Mouse (Mus musculus) cerebellum, adult 11-12 months (tissue): ENCODE results near the gene Madd.

Experiments
- DNase-seq: peaks from one replicate; pipeline ENCODE4 v3.0.0; 2022

Madd gene

DNA sequence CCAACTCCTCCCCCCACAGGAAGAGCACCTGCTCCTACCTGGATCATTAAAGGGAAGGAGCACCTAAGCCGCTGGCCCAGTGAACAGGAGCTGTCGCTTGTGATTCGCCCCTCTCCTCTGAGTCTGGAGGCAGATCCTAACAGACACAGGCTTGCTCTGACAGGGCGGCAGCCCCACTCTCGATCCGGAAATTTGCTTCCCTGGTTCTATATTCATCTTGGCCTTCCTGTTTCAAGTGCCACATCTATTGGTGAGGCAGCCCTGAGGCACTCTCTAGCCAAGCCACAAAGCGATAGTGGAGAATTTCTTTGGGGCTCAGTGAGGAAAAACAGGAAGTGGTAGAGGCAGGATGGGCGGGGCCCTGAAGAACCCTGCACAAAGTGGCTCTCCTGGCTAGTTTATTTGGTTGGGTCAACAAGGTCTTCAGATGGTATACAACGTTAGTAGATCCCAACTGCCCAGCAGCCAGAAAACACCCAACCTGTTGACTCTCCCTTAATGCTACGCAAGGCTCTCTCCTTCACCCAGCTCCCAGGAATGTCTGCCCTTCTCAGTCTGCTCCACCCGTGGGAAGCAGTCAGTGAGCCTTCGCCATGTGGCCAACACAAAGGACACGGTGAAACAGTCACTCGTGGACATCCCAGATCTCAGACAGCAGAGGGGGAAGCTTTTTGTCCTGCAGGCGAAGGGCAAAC lies at the start of gene Madd:
Gene Madd, minus strand, starts transcription at position 127 of the 695 bp plus-strand sequence.
- peak; percentile 60 for DNase-seq

GRCm38 (mm10) chr2:91229735-91230134 lies 46.1 kb upstream of the Madd start:
- DNase-seq, result no peak

- DNase-seq, result no peak
These were observed 40.0 kb upstream of the Madd start for GRCm38 (mm10) chr2:91223614-91224013.

DNA sequence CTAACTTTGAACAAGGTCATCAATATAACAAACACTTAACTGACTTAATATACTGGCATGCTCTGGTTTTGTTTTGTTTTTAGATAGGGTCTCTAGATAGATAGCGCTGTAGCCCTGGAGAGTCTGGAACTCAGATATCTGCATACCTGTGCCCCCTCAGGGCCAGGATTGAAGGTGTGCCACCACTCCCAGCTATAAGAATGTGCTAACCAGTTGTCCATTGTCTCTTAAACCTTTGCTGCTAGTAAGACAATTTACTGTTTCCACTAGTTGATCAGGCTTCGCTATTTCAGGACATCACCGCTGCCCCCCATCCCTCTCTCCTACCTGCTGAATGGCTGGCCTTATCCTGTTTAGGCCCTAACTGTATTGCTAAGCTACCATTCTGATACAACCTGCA lies 36.9 kb upstream of the Madd start:
- DNase-seq, result no peak

GRCm38 (mm10) chr2:91217032-91217431 lies 33.4 kb upstream of the Madd start:
- no peak for DNase-seq

DNA sequence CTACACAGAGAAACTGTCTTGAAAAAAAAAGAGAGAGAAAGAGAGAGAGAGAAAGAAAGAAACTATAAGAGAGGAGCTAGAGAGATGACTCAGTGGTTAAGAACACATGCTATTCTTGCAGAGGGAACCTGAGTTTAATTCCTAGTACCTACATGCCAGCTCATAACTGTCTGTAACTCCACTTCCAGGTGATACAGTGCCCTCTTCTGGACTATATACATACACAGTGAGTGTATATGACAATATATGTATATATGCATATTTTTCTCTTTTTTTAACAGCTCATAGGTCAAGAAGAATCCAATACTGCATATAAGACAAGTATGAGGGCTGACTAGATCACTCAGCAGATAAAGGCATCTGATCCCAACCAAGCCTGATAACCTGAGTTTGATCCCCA lies 29.7 kb upstream of the Madd start:
- DNase-seq, result no peak

DNA sequence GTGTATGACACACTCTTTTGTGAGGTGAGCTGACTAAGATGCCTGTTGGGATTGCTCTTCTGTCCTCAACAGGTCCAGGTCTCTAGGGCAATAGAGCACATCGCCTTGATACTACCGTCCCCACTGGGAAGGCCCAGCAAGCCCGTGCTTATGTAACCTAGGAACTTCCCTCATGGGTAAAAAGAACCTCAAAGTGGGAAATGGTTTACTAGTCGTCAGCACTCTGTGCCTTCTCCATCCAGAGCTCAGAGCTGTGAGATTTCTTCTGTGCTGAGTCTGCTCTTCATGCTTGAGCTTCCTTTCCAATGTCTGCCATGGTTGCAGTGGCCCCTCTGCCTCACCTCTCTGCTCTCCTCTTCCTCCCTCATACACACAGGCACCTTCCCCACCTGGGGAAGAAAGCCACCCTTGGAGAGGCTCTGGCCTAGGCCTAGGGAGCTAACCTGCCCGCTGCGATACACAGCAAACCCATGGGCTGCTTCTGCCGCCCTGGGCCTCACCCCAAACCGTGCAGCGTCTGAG lies 22.7 kb upstream of the Madd start:
- DNase-seq, result no peak

DNA sequence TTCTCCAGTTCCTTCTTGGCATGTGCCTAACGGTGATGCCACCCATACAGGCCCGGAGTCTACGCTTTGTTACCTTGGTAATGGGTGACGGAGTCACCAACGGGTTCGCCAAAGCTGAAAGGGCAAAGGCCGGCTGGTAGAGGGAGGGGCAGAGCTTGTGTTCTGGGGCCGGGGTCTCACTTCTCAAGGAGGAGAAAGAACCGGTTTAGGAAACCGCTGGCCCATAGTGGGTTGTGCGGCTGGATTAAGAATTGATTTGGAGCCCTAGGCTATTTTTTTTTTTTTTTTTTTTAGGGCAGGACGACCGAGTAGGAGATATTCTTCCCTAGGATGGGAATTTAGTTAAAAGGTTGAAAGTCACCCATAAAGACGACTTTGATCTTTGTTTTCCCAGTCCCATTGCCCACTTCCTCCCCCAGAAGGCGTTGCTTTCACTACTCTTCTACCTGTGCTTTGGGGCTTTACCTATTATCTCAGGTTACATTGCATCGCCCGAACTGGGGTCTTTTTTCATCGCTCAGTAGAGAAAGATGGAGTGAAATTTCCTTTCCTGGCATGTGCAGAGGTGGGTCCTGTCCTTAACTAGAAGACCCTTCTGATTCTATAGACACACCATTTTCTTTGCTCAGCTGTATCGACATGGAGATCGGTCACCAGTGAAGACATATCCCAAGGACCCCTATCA lies 19.5 kb upstream of the Madd start:
- no peak for DNase-seq

DNA sequence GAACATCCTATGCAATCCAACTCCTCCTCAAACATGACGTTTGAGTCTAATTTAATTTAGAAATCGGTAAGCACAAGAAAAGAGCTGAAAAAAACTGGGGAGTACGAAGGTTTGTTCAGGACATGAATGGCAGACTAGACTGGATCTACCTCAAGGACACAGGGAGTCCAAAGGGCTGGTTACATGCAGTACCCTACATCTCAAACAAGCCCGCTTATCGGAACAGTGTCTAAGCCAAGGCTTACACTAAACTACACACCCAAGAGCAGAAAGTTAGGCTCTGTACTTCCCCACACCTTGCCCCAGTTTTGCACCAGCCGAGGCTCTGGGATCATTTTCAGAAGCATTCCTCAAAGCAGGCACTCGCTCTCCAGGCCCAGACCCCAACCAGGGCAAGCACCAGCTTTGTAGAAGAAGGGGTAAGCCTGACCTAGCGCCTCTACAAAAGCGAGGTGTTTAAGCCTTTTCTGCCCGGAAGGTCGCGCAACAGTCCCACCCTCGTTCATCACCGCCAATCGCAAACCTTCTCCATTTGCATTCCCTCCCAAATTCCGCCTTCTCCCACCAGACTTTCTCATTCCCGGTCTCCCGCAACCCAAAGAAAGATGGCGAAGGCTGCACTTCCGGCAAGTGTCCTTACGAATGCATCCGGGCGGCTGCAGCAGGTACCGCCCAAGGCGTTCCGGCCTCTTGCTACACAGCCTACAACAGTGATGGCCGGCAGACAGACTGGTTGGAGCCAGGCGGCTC lies 18.8 kb upstream of the Madd start, which contains the start of the genes Nr1h3 and Acp2:
Gene Nr1h3, minus strand, starts transcription at position 613 of the 750 bp plus-strand sequence.
Gene Acp2, plus strand, starts transcription at position 664 of the 750 bp plus-strand sequence.
- peak; percentile 94 for DNase-seq

- no peak for DNase-seq
These were observed 15.3 kb upstream of the Madd start for GRCm38 (mm10) chr2:91198888-91199287.

DNA sequence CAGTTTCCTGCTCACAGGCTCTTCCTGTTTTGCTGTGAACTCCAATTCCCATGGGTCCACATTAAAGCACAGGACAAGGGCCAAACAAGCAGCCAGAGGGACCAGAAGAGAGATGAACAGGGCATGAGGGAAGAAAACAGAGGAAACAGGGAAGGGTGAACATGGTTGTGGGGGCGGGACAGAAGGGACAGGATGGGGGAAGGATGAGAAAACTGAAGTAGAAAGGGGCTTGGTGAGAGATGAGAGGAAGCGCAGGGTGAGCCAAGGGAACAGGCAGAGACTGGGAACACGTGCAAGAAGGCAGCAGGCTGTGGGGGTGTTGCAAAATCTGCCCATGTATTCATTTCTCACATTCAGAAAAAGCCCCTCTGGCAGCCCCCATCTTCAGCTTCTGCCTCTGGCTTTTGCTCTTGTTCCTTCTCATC lies 13.0 kb upstream of the Madd start:
- DNase-seq, result no peak

GRCm38 (mm10) chr2:91194624-91195332 lies 11.1 kb upstream of the Madd start:
- DNase-seq, result peak; percentile 83

- no peak for DNase-seq
These were observed 6.9 kb upstream of the Madd start for GRCm38 (mm10) chr2:91190501-91190900.

- DNase-seq, result no peak
These were observed 3.8 kb upstream of the Madd start for GRCm38 (mm10) chr2:91187431-91187830.

- DNase-seq, result no peak
These were observed 2.6 kb upstream of the Madd start for GRCm38 (mm10) chr2:91186208-91186607.

DNA sequence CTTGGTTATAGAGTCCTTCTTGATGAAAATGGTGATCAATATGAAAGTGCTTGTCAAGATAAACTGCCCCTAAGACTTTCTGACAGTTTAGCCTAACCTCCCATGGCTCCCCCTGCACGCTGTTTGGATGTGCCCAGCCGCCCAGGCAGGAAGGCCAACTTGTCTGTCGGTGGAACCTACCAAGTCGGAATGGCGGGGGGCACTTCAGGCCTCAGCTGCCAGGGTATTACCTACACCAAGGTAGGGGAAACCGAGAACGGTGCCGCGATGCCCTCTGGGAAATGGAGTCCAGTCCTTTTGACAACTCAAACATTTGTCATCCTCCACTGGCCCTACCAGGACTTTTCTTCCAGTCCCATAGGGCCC lies 506 bp downstream of the Madd start:
- peak; percentile 99 for DNase-seq

- DNase-seq, result peak; percentile 93
These were observed 1.1 kb downstream of the Madd start for GRCm38 (mm10) chr2:91182405-91183147.

DNA sequence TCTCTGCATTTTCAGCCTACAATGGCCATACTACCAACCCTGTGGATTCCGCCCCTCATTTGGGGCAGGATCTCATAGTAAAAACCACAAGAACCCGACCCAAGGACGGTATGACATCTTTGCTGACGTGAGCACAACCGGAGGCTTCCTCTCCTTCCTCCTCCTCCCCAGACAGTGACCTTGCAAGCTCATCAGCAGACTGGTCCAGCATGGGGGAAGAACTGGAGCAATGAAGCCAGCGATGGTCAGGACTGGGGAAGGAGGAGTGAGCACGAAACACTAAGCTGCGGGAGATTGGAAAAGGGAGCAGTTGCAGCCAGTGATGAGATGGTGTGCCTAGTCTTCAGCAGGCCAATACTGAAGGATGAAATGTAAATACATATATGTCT lies 1.6 kb downstream of the Madd start:
- peak; percentile 79 for DNase-seq

GRCm38 (mm10) chr2:91180706-91181105 lies 2.9 kb downstream of the Madd start:
- peak; percentile 47 for DNase-seq

DNA sequence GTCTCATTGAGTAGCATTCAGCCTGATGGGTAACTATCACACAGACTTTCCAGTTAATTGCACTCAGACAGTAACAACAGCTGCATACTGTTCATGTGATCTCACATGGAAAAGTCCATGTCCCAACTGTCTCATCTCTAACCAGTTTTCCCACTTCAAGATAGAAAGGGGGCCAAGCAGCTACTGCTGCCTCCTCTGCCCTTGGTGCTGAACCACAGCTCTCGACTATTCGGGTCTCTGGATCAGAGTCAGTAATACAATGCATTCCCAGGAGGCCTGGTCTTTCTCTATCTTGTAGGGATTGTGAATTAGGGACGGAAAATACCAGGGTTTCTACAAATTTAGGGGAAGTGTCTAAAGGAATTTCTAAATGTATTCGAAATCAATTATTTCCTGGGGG lies 3.8 kb downstream of the Madd start:
- DNase-seq, result no peak

- peak; percentile 31 for DNase-seq
These were observed 7.4 kb downstream of the Madd start for GRCm38 (mm10) chr2:91176234-91176633.

DNA sequence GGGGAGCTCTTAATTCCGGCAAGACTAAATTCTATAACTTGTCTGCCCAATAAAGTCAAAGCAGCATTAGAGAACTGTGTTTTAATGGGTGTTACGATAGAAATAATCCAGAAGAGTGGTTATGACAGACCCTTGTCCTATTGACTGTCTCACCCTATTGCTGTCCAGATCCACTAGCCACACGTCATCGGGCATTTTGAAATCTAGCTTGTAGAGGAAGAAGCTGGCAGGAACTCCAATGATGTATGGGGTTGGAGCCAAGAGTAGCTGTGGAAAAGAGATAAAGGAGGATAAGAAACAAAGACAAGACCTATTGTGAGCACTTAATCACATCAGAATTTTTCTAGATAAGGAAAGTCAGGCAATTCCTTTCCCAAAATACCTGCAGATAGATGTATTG lies 8.1 kb downstream of the Madd start:
- DNase-seq, result no peak
